Comparison of ENCODE assay signal across 8 mouse cellular contexts in the genomic region with DNA sequence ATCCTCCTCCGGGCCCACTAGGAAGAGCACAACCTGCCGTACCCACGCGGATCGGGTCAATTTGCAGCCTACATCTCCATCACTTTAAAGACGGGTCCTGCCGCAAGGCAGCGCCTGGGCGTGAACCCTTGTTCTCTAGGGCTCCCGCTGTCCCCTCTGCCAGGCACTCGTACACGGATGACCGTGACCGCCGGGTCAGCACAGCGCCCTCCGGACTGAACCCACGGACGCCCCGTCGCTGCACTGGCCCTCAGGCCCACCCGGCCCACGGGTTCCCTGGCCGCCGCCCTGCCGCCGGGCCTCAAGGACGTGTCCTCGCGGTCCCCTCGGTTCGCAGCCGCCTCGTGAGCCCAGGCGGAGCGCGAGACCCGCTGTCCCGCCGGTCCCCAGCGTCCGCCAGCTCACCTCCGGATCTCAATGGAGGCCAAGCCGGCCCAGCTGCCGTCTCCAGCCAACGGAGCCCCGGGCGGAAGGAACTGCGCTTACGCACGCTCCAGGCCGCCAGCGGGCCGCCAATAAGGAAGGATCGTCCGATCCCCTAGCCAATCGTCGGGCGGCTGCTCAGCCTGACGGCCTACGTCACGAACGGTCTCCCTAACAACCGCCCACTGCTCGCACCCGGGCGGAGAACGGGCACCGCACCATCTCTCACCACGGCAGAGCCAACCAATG. TPM values are rescaled to one million over a fixed set of nuclear protein-coding genes. Genes with fewer than 3 reads are reported as not detected.
DNase-seq lines count a peak whose midpoint lies in the region; ATAC-seq lines count a peak whose summit lies in the region.

A gene (minus strand): TSS at position 531 of the 672 bp plus-strand sequence.

- peaks cover 30% of the 10 kb centered on the region for H3K4me1 ChIP-seq in intestine, embryonic 14.5 days (replicated peaks; ENCODE audit: control insufficient read depth, insufficient read depth, low read length)

- no peaks in the 10 kb centered on the region for H3K27me3 ChIP-seq in intestine, embryonic 14.5 days (replicated peaks; ENCODE audit: control insufficient read depth, insufficient read depth, low read length)

- intact Hi-C loops in left cerebral cortex, postnatal 14 days (cut with DNase I): no loop called here

- peak within 1 kb of the TSS; percentile 94 for H3K9ac ChIP-seq in intestine, embryonic 14.5 days (ENCODE audit: low read length)

- peak within 1 kb of the TSS; percentile 79 for H3K4me2 ChIP-seq in intestine, embryonic 14.5 days (ENCODE audit: low read length)

- peak within 1 kb of the TSS; percentile 88 for H3K27ac ChIP-seq in intestine, embryonic 14.5 days (ENCODE audit: low read depth)

- under 1% methylated on average over 70 of the region's 70 CpGs for WGBS in intestine, embryonic 14.5 days

- peak; percentile 93 for DNase-seq in adrenal gland, adult 18-20 months (ENCODE audit: low spot score in 2 of 2)
- DNase-seq in embryo, embryonic 11 days: peak; percentile 99
- peak; percentile 98 for DNase-seq in gastrocnemius, postnatal 25 days
- DNase-seq in intestine, embryonic 14.5 days (ENCODE audit: low spot score): peak; percentile 95
- peak; percentile 98 to 99 for DNase-seq in left cerebral cortex, postnatal 14 days (ENCODE audit: low spot score in 2 of 2)
- DNase-seq in mesoderm, embryonic 11.5 days (ENCODE audit: low read depth, low spot score): peak; percentile 98
- DNase-seq in right cerebral cortex, postnatal 36 days (ENCODE audit: low spot score in 2 of 2): peak; percentile 99
- peak; percentile 96 for DNase-seq in yolk sac, embryonic 10.5 days (ENCODE audit: low spot score)

- peaks cover 15% of the 10 kb centered on the region for H3K36me3 ChIP-seq in intestine, embryonic 14.5 days (ENCODE audit: control insufficient read depth, insufficient read depth, low read length)

- H3K4me3 ChIP-seq in intestine, embryonic 14.5 days (ENCODE audit: low read depth, low read length): peak within 1 kb of the TSS; percentile 93

- H3K9me3 ChIP-seq in intestine, embryonic 14.5 days (ENCODE audit: control insufficient read depth, low read length): no peaks in the 10 kb centered on the region

- peak; percentile 100 for ATAC-seq in intestine, embryonic 14.5 days (replicated peaks; ENCODE audit: low FRiP score, low TSS enrichment, low read depth)

RNA-seq across cellular contexts. Expression of the gene that starts here (rescaled TPM):
- 100 to 1,000 TPM in 1 of 2 experiments, 10 to 100 TPM in 1; 54.0 to 187 TPM for total RNA-seq in adrenal gland, adult 18-20 months (2021)
- 1 to 10 TPM; 6.8 to 8.5 TPM for total RNA-seq in gastrocnemius, postnatal 25 days (2021)
- 115 and 127 TPM in 2 replicates for polyA plus RNA-seq in intestine, embryonic 14.5 days (2014; fragmentation: Nextera tagmentation; extraction: Ambion mirVana)
- 100 to 1,000 TPM; 218 to 228 TPM for total RNA-seq in left cerebral cortex, postnatal 14 days (2021)

Comparison
In these comparisons a context has a peak if more than half of its experiments do, and no peak if none do; other contexts are left out.
1. Peak in every context shown above with its lines: DNase-seq, ATAC-seq, H3K4me3 ChIP-seq and H3K27ac ChIP-seq.
2. RNA of the gene that starts here (total RNA-seq): 218 to 228 TPM in left cerebral cortex, postnatal 14 days and 54.0 to 187 TPM in adrenal gland, adult 18-20 months; 6.8 to 8.5 TPM in gastrocnemius, postnatal 25 days; every median in the first group is over 4 times any median in the second.